Mouse (Mus musculus): Measurements from ENCODE around the gene Vdr. TPM values are rescaled to one million over a fixed set of nuclear protein-coding genes. Genes with fewer than 3 reads are reported as not detected.

The Vdr gene
- total and polyA plus RNA-seq, 2 experiments, result 0.04 to 0.09 TPM

GRCm38 (mm10) chr15:97821983-97822363 lies 88.5 kb downstream of the Vdr start:
- no peak for DNase-seq (ENCODE audit: extremely low read depth, low read depth, low spot score)
- 76% methylated on average over 6 of the region's 6 CpGs for WGBS
- H3K4me3 ChIP-seq (ENCODE audit: insufficient read depth, low read depth, low read length), result no peak overlapping the region
- H3K4me1 ChIP-seq (ENCODE audit: control insufficient read depth, insufficient read depth, low read length), result peaks cover 11% of the 10 kb centered on the region
- H3K27ac ChIP-seq (replicated peaks; ENCODE audit: insufficient read depth, low read depth, low read length), result peak overlapping the region; percentile 39; the same call in 1 of the 2 replicates
- no peaks in the 10 kb centered on the region for H3K27me3 ChIP-seq (ENCODE audit: control insufficient read depth, insufficient read depth, low read length)
- H3K36me3 ChIP-seq (ENCODE audit: control insufficient read depth, insufficient read depth, low read length), result no peaks in the 10 kb centered on the region
- peaks cover 8% of the 10 kb centered on the region; the same call in 1 of the 2 replicates for H3K79me2 ChIP-seq (ENCODE audit: control insufficient read depth, insufficient read depth, low read length)
- TF ChIP-seq CTCF (IDR thresholded peaks at IDR 0.05; ENCODE audit: low read depth, low read length) (no peak), POLR2A (IDR thresholded peaks at IDR 0.05; ENCODE audit: extremely low read depth, insufficient read depth, low read length) (no peak)
- no peak overlapping the region for H3K9ac ChIP-seq (ENCODE audit: low read depth, low read length)

- Histone ChIP-seq H3K27ac (replicated peaks; ENCODE audit: insufficient read depth, low read depth, low read length) (peak overlapping the region; percentile 39), H3K79me2 (ENCODE audit: control insufficient read depth, insufficient read depth, low read length) (peaks cover 7% of the 10 kb centered on the region; the same call in 1 of the 2 replicates), H3K27me3 (ENCODE audit: control insufficient read depth, insufficient read depth, low read length) (no peaks in the 10 kb centered on the region), H3K4me3 (ENCODE audit: insufficient read depth, low read depth, low read length) (no peak overlapping the region), H3K9ac (ENCODE audit: low read depth, low read length) (no peak overlapping the region), H3K4me1 (ENCODE audit: control insufficient read depth, insufficient read depth, low read length) (peaks cover 10% of the 10 kb centered on the region), H3K36me3 (ENCODE audit: control insufficient read depth, insufficient read depth, low read length) (no peaks in the 10 kb centered on the region)
- WGBS, result 46% methylated on average over 10 of the region's 10 CpGs
- peak; percentile 23 for DNase-seq (ENCODE audit: extremely low read depth, low read depth, low spot score)
- TF ChIP-seq POLR2A (IDR thresholded peaks at IDR 0.05; ENCODE audit: extremely low read depth, insufficient read depth, low read length), result no peak
- 0 out of 2 replicates have a peak, but pooled peaks have one; percentile 4 for TF ChIP-seq CTCF (IDR thresholded peaks at IDR 0.05; ENCODE audit: low read depth, low read length)
Measured at GRCm38 (mm10) chr15:97821321-97821982, 89.0 kb downstream of the Vdr start.

- DNase-seq (ENCODE audit: extremely low read depth, low read depth, low spot score), result no peak
- H3K27me3 ChIP-seq (ENCODE audit: control insufficient read depth, insufficient read depth, low read length), result no peaks in the 10 kb centered on the region
- no peak overlapping the region for H3K9ac ChIP-seq (ENCODE audit: low read depth, low read length)
- no peaks in the 10 kb centered on the region for H3K36me3 ChIP-seq (ENCODE audit: control insufficient read depth, insufficient read depth, low read length)
- peaks cover 5% of the 10 kb centered on the region; the same call in 1 of the 2 replicates for H3K79me2 ChIP-seq (ENCODE audit: control insufficient read depth, insufficient read depth, low read length)
- TF ChIP-seq POLR2A (IDR thresholded peaks at IDR 0.05; ENCODE audit: extremely low read depth, insufficient read depth, low read length) (no peak), CTCF (IDR thresholded peaks at IDR 0.05; ENCODE audit: low read depth, low read length) (no peak)
- no peak overlapping the region for H3K27ac ChIP-seq (replicated peaks; ENCODE audit: insufficient read depth, low read depth, low read length)
- peaks cover 10% of the 10 kb centered on the region for H3K4me1 ChIP-seq (ENCODE audit: control insufficient read depth, insufficient read depth, low read length)
- H3K4me3 ChIP-seq (ENCODE audit: insufficient read depth, low read depth, low read length), result no peak overlapping the region
- 82% methylated on average over 9 of the region's 9 CpGs for WGBS
Measured at GRCm38 (mm10) chr15:97819937-97820336, 90.5 kb downstream of the Vdr start.

GRCm38 (mm10) chr15:97816199-97816994 lies 94.0 kb downstream of the Vdr start:
- H3K9ac ChIP-seq (ENCODE audit: low read depth, low read length), result no peak overlapping the region
- TF ChIP-seq CTCF (IDR thresholded peaks at IDR 0.05; ENCODE audit: low read depth, low read length) (no peak), POLR2A (IDR thresholded peaks at IDR 0.05; ENCODE audit: extremely low read depth, insufficient read depth, low read length) (no peak)
- H3K36me3 ChIP-seq (ENCODE audit: control insufficient read depth, insufficient read depth, low read length), result no peaks in the 10 kb centered on the region
- H3K27ac ChIP-seq (replicated peaks; ENCODE audit: insufficient read depth, low read depth, low read length), result no peak overlapping the region
- no peaks in the 10 kb centered on the region; the same call in 1 of the 2 replicates for H3K79me2 ChIP-seq (ENCODE audit: control insufficient read depth, insufficient read depth, low read length)
- 83% methylated on average over 17 of the region's 17 CpGs for WGBS
- H3K4me3 ChIP-seq (ENCODE audit: insufficient read depth, low read depth, low read length), result no peak overlapping the region
- no peak for DNase-seq (ENCODE audit: extremely low read depth, low read depth, low spot score)
- H3K27me3 ChIP-seq (ENCODE audit: control insufficient read depth, insufficient read depth, low read length), result no peaks in the 10 kb centered on the region
- H3K4me1 ChIP-seq (ENCODE audit: control insufficient read depth, insufficient read depth, low read length), result no peaks in the 10 kb centered on the region; the same call in 1 of the 2 replicates

- H3K4me1 ChIP-seq (ENCODE audit: control insufficient read depth, insufficient read depth, low read length), result no peaks in the 10 kb centered on the region; the same call in 1 of the 2 replicates
- no peaks in the 10 kb centered on the region for H3K27me3 ChIP-seq (ENCODE audit: control insufficient read depth, insufficient read depth, low read length)
- DNase-seq (ENCODE audit: extremely low read depth, low read depth, low spot score), result no peak
- H3K36me3 ChIP-seq (ENCODE audit: control insufficient read depth, insufficient read depth, low read length), result no peaks in the 10 kb centered on the region
- no peak overlapping the region for H3K4me3 ChIP-seq (ENCODE audit: insufficient read depth, low read depth, low read length)
- H3K79me2 ChIP-seq (ENCODE audit: control insufficient read depth, insufficient read depth, low read length), result no peaks in the 10 kb centered on the region; the same call in 1 of the 2 replicates
- TF ChIP-seq POLR2A (IDR thresholded peaks at IDR 0.05; ENCODE audit: extremely low read depth, insufficient read depth, low read length) (no peak), CTCF (IDR thresholded peaks at IDR 0.05; ENCODE audit: low read depth, low read length) (no peak)
- WGBS, result 91% methylated on average over 4 of the region's 4 CpGs
- no peak overlapping the region for H3K27ac ChIP-seq (replicated peaks; ENCODE audit: insufficient read depth, low read depth, low read length)
- no peak overlapping the region for H3K9ac ChIP-seq (ENCODE audit: low read depth, low read length)
Measured at GRCm38 (mm10) chr15:97815254-97815653, 95.2 kb downstream of the Vdr start.
